Mouse (Mus musculus) hindbrain, embryonic 15.5 days (tissue): ENCODE results near the gene Metap1d. TPM values are rescaled to one million over a fixed set of nuclear protein-coding genes. Genes with fewer than 3 reads are reported as not detected.
A peak's percentile ranks its signal among the peaks of the same experiment; 100 is the strongest.

ENCODE experiments used
- ATAC-seq: fragments of 200-750 bp; cut with Nextera tagmentation; 2 replicates; pipeline ENCODE4 v1.8.0; 2017; ENCODE audit warnings: low read depth, moderate number of reproducible peaks, moderate TSS enrichment; ENCODE audit not compliant: low FRiP score
- H3K27ac ChIP-seq: fragments of 300-500 bp; sonication (generic); replicated peaks from 2 replicates; pipeline ENCODE4 v1.5.1; 2015; ENCODE audit warnings: mild to moderate bottlenecking, inconsistent platforms
- H3K27me3 ChIP-seq: fragments of 300-500 bp; sonication (generic); 2 replicates; pipeline ENCODE4 v1.6.1; 2015; ENCODE audit warnings: control low read depth, inconsistent platforms
- H3K36me3 ChIP-seq: fragments of 300-500 bp; sonication (generic); 2 replicates; pipeline ENCODE4 v1.6.1; 2015; ENCODE audit warnings: control low read depth, inconsistent platforms
- H3K4me1 ChIP-seq: fragments of 300-500 bp; sonication (generic); replicated peaks from 2 replicates; pipeline ENCODE4 v1.6.1; 2015; ENCODE audit warnings: control low read depth, inconsistent platforms
- H3K4me2 ChIP-seq: fragments of 300-500 bp; sonication (generic); 2 replicates; pipeline ENCODE4 v1.6.1; 2015; ENCODE audit warnings: moderate library complexity, mild to moderate bottlenecking, inconsistent platforms
- H3K4me3 ChIP-seq: fragments of 300-500 bp; sonication (generic); 2 replicates; pipeline ENCODE4 v1.5.1; 2015; ENCODE audit warnings: mild to moderate bottlenecking, inconsistent platforms
- H3K9ac ChIP-seq: fragments of 300-500 bp; sonication (generic); 2 replicates; pipeline ENCODE4 v1.6.1; 2015; ENCODE audit warnings: inconsistent platforms
- H3K9me3 ChIP-seq: fragments of 300-500 bp; sonication (generic); 2 replicates; pipeline ENCODE4 v1.6.1; 2016; ENCODE audit warnings: control low read depth, inconsistent platforms
- WGBS: fragments of 180-500 bp; shearing (Covaris S2); methylation state at CpG from one replicate; pipeline ENCODE4 v1.1.7; 2015; 5-methylcytosine and 5-hydroxymethylcytosine counted together
- polyA plus RNA-seq: library from polyadenylated mRNA; unstranded; fragments of >200 nt; fragmentation: Nextera tagmentation; extraction: Ambion mirVana; gene quantifications from 2 replicates; pipeline ENCODE4 v1.2.1, GENCODE M21; 2015

Gene Metap1d
- polyA plus RNA-seq, 1 experiment from 2014 or later = 29.0 TPM

GRCm38 (mm10) chr2:71477787-71478186, 24.7 kb downstream of the Metap1d start:
- ATAC-seq = no peak
- Histone ChIP-seq H3K9me3 (no peaks in the 10 kb centered on the region), H3K27me3 (no peaks in the 10 kb centered on the region), H3K27ac (no peak overlapping the region), H3K4me2 (no peak overlapping the region), H3K4me3 (no peak overlapping the region), H3K9ac (no peak overlapping the region), H3K4me1 (peaks cover 3% of the 10 kb centered on the region; the same call in 1 of the 2 replicates), H3K36me3 (no peaks in the 10 kb centered on the region)

GRCm38 (mm10) chr2:71479917-71480316, 26.8 kb downstream of the Metap1d start:
- no peaks in the 10 kb centered on the region for H3K9me3 ChIP-seq
- no peak overlapping the region for H3K4me3 ChIP-seq
- no peak overlapping the region for H3K27ac ChIP-seq
- WGBS = 15% methylated on average over 7 of the region's 7 CpGs
- no peaks in the 10 kb centered on the region for H3K4me1 ChIP-seq
- no peak for ATAC-seq
- H3K9ac ChIP-seq = no peak overlapping the region
- H3K27me3 ChIP-seq = no peaks in the 10 kb centered on the region
- no peaks in the 10 kb centered on the region for H3K36me3 ChIP-seq
- no peak overlapping the region for H3K4me2 ChIP-seq

GRCm38 (mm10) chr2:71481825-71482224, 28.7 kb downstream of the Metap1d start:
- 82% methylated on average over 6 of the region's 6 CpGs for WGBS
- no peak for ATAC-seq
- Histone ChIP-seq H3K4me3 (no peak overlapping the region), H3K9me3 (no peaks in the 10 kb centered on the region), H3K27me3 (no peaks in the 10 kb centered on the region), H3K36me3 (no peaks in the 10 kb centered on the region), H3K4me2 (no peak overlapping the region), H3K9ac (no peak overlapping the region), H3K4me1 (no peaks in the 10 kb centered on the region), H3K27ac (no peak overlapping the region)

- Histone ChIP-seq H3K36me3 (no peaks in the 10 kb centered on the region), H3K9me3 (no peaks in the 10 kb centered on the region), H3K4me3 (no peak overlapping the region), H3K9ac (no peak overlapping the region), H3K27ac (no peak overlapping the region), H3K27me3 (no peaks in the 10 kb centered on the region), H3K4me1 (no peaks in the 10 kb centered on the region), H3K4me2 (no peak overlapping the region)
- ATAC-seq = no peak
- 65% methylated on average over 10 of the region's 10 CpGs for WGBS
Observed at GRCm38 (mm10) chr2:71483046-71483716, 30.1 kb downstream of the Metap1d start.

- WGBS = 28% methylated on average over 5 of the region's 5 CpGs
- H3K9me3 ChIP-seq = no peaks in the 10 kb centered on the region
- H3K4me3 ChIP-seq = no peak overlapping the region
- H3K27ac ChIP-seq = no peak overlapping the region
- no peak overlapping the region for H3K9ac ChIP-seq
- no peaks in the 10 kb centered on the region for H3K36me3 ChIP-seq
- no peaks in the 10 kb centered on the region for H3K27me3 ChIP-seq
- no peak overlapping the region for H3K4me2 ChIP-seq
- H3K4me1 ChIP-seq = no peaks in the 10 kb centered on the region
- ATAC-seq = peak; percentile 56; the same call in 1 of the 2 replicates
Observed at GRCm38 (mm10) chr2:71483717-71484066, 30.6 kb downstream of the Metap1d start.

- Histone ChIP-seq H3K27ac (no peak overlapping the region), H3K4me2 (no peak overlapping the region), H3K4me3 (no peak overlapping the region), H3K9me3 (no peaks in the 10 kb centered on the region), H3K4me1 (peaks cover 9% of the 10 kb centered on the region), H3K9ac (no peak overlapping the region), H3K36me3 (no peaks in the 10 kb centered on the region), H3K27me3 (no peaks in the 10 kb centered on the region)
- no peak for ATAC-seq
Observed at GRCm38 (mm10) chr2:71491295-71491694, 38.2 kb downstream of the Metap1d start.

- Histone ChIP-seq H3K4me2 (no peak overlapping the region), H3K27ac (no peak overlapping the region), H3K9ac (no peak overlapping the region), H3K9me3 (no peaks in the 10 kb centered on the region), H3K27me3 (no peaks in the 10 kb centered on the region), H3K4me1 (peaks cover 9% of the 10 kb centered on the region), H3K36me3 (no peaks in the 10 kb centered on the region), H3K4me3 (no peak overlapping the region)
- 58% methylated on average over 12 of the region's 12 CpGs for WGBS
- 0 out of 2 replicates have a peak, but pooled peaks have one; percentile 15 for ATAC-seq
Observed at GRCm38 (mm10) chr2:71493161-71493683, 40.1 kb downstream of the Metap1d start.

GRCm38 (mm10) chr2:71494503-71494902, 41.4 kb downstream of the Metap1d start:
- Histone ChIP-seq H3K9me3 (no peaks in the 10 kb centered on the region), H3K36me3 (no peaks in the 10 kb centered on the region), H3K4me1 (peaks cover 9% of the 10 kb centered on the region), H3K27me3 (no peaks in the 10 kb centered on the region), H3K27ac (no peak overlapping the region), H3K4me3 (no peak overlapping the region), H3K9ac (no peak overlapping the region), H3K4me2 (0 out of 2 replicates have a peak overlapping the region, but pooled peaks have one; percentile 9)
- no peak for ATAC-seq
- WGBS = 51% methylated on average over 10 of the region's 10 CpGs

- ATAC-seq = no peak
- 9% methylated on average over 4 of the region's 4 CpGs for WGBS
- Histone ChIP-seq H3K27ac (no peak overlapping the region), H3K4me2 (0 out of 2 replicates have a peak overlapping the region, but pooled peaks have one; percentile 9), H3K36me3 (no peaks in the 10 kb centered on the region), H3K9me3 (no peaks in the 10 kb centered on the region), H3K27me3 (no peaks in the 10 kb centered on the region), H3K9ac (no peak overlapping the region), H3K4me1 (peaks cover 9% of the 10 kb centered on the region), H3K4me3 (no peak overlapping the region)
Observed at GRCm38 (mm10) chr2:71494971-71495370, 41.9 kb downstream of the Metap1d start.

- Histone ChIP-seq H3K9ac (no peak overlapping the region), H3K9me3 (no peaks in the 10 kb centered on the region), H3K27me3 (no peaks in the 10 kb centered on the region), H3K4me1 (peaks cover 9% of the 10 kb centered on the region), H3K36me3 (no peaks in the 10 kb centered on the region), H3K4me3 (no peak overlapping the region), H3K27ac (no peak overlapping the region), H3K4me2 (no peak overlapping the region)
- ATAC-seq = no peak
- WGBS = 57% methylated on average over 5 of the region's 5 CpGs
Observed at GRCm38 (mm10) chr2:71497175-71497574, 44.1 kb downstream of the Metap1d start.

- Histone ChIP-seq H3K36me3 (no peaks in the 10 kb centered on the region), H3K27ac (no peak overlapping the region), H3K4me2 (no peak overlapping the region), H3K4me3 (no peak overlapping the region), H3K4me1 (peaks cover 6% of the 10 kb centered on the region), H3K9me3 (no peaks in the 10 kb centered on the region), H3K27me3 (no peaks in the 10 kb centered on the region), H3K9ac (no peak overlapping the region)
- WGBS = 66% methylated on average over 16 of the region's 16 CpGs
- no peak for ATAC-seq
Observed at GRCm38 (mm10) chr2:71499276-71500230, 46.5 kb downstream of the Metap1d start.

GRCm38 (mm10) chr2:71504852-71505251, 51.8 kb downstream of the Metap1d start:
- Histone ChIP-seq H3K4me1 (no peaks in the 10 kb centered on the region), H3K4me2 (no peak overlapping the region), H3K27me3 (no peaks in the 10 kb centered on the region), H3K9ac (no peak overlapping the region), H3K4me3 (no peak overlapping the region), H3K27ac (no peak overlapping the region), H3K9me3 (no peaks in the 10 kb centered on the region), H3K36me3 (no peaks in the 10 kb centered on the region)
- no peak for ATAC-seq
- 79% methylated on average over 9 of the region's 9 CpGs for WGBS
